23 mouse cellular contexts compared by ENCODE assay signal in genomic region chr13:59639368-59640177, GRCm38 (mm10). TPM values are rescaled to one million over a fixed set of nuclear protein-coding genes. Genes with fewer than 3 reads are reported as not detected.
DNase-seq lines count a peak whose midpoint lies in the region; ATAC-seq and TF ChIP-seq lines count a peak whose summit lies in the region.
"Had no signal": no experiment of that assay in that cellular context is flagged by ENCODE, and none has a peak within 500 bp of the region (broad histone marks: within the 10 kb centered on the region; RNA-seq: fewer than 3 reads in every experiment).

No protein-coding gene starts in this region.

- H3K4me3 ChIP-seq in forebrain, embryonic 15.5 days: no peak overlapping the region
- H3K4me3 ChIP-seq in forebrain, postnatal 0 days (ENCODE audit: low read depth, low read length): no peak overlapping the region
- peak overlapping the region; percentile 62; the same call in 1 of the 2 replicates for H3K4me3 ChIP-seq in G1E (ENCODE audit: low read depth, low read length)
- H3K4me3 ChIP-seq in cerebellum, adult 2 months (replicated peaks; ENCODE audit: insufficient read depth, low read depth, low read length): no peak overlapping the region
- H3K4me3 ChIP-seq in liver, embryonic 12.5 days: no peak overlapping the region
- H3K4me3 ChIP-seq: hindbrain, embryonic 13.5 days; midbrain, embryonic 13.5 days had no signal

- WGBS in forebrain, embryonic 15.5 days: 88% methylated on average over 16 of the region's 16 CpGs
- WGBS in forebrain, postnatal 0 days: 87% methylated on average over 16 of the region's 16 CpGs
- 19% methylated on average over 16 of the region's 16 CpGs for WGBS in cerebellum, adult 2 months
- WGBS in liver, embryonic 12.5 days (ENCODE audit: insufficient replicate concordance): 62% methylated on average over 16 of the region's 16 CpGs

- 0 out of 2 replicates have a peak overlapping the region, but pooled peaks have one; percentile 0 for H3K9ac ChIP-seq in forebrain, embryonic 15.5 days (replicated peaks)
- no peak overlapping the region for H3K9ac ChIP-seq in forebrain, postnatal 0 days
- peak overlapping the region; percentile 32 for H3K9ac ChIP-seq in liver, embryonic 12.5 days
- H3K9ac ChIP-seq: hindbrain, embryonic 13.5 days; midbrain, embryonic 13.5 days had no signal

- H3K9me3 ChIP-seq in forebrain, embryonic 15.5 days: no peaks in the 10 kb centered on the region
- H3K9me3 ChIP-seq in forebrain, postnatal 0 days (ENCODE audit: low read length): no peaks in the 10 kb centered on the region
- no peaks in the 10 kb centered on the region for H3K9me3 ChIP-seq in G1E (replicated peaks)
- H3K9me3 ChIP-seq in liver, embryonic 12.5 days (replicated peaks): no peaks in the 10 kb centered on the region
- H3K9me3 ChIP-seq: hindbrain, embryonic 13.5 days; midbrain, embryonic 13.5 days had no signal

- H3K4me1 ChIP-seq in forebrain, embryonic 15.5 days: no peaks in the 10 kb centered on the region
- no peaks in the 10 kb centered on the region for H3K4me1 ChIP-seq in forebrain, postnatal 0 days (ENCODE audit: insufficient read depth)
- H3K4me1 ChIP-seq in G1E (ENCODE audit: insufficient read depth, low read depth, low read length): peaks cover 61% of the 10 kb centered on the region
- peaks cover 24% of the 10 kb centered on the region; the same call in 1 of the 2 replicates for H3K4me1 ChIP-seq in cerebellum, adult 2 months (ENCODE audit: control insufficient read depth, insufficient read depth, low read length)
- H3K4me1 ChIP-seq in liver, embryonic 12.5 days: peaks cover 58% of the 10 kb centered on the region
- H3K4me1 ChIP-seq: hindbrain, embryonic 13.5 days; midbrain, embryonic 13.5 days had no signal

- TF ChIP-seq POLR2A in cerebellum, adult 2 months (IDR thresholded peaks at IDR 0.05; ENCODE audit: borderline replicate concordance, insufficient read depth, low read length): peak; percentile 41; the same call in 1 of the 2 replicates

- H3K4me2 ChIP-seq in forebrain, embryonic 15.5 days (replicated peaks): no peak overlapping the region
- no peak overlapping the region for H3K4me2 ChIP-seq in forebrain, postnatal 0 days (ENCODE audit: low read depth)
- H3K4me2 ChIP-seq in liver, embryonic 12.5 days: peak overlapping the region; percentile 34
- H3K4me2 ChIP-seq: hindbrain, embryonic 13.5 days; midbrain, embryonic 13.5 days had no signal

- TF ChIP-seq CTCF in forebrain, postnatal 0 days (IDR thresholded peaks at IDR 0.05; ENCODE audit: low read depth): no peak
- no peak for TF ChIP-seq CTCF in G1E (IDR thresholded peaks at IDR 0.05; ENCODE audit: low read depth, low read length)
- no peak for TF ChIP-seq CTCF in cerebellum, adult 2 months (IDR thresholded peaks at IDR 0.05; ENCODE audit: borderline replicate concordance, insufficient read depth, low read depth, low read length)

- no peak overlapping the region for H3K27ac ChIP-seq in forebrain, embryonic 15.5 days (replicated peaks)
- no peak overlapping the region for H3K27ac ChIP-seq in forebrain, postnatal 0 days (ENCODE audit: low read depth, low read length)
- H3K27ac ChIP-seq in cerebellum, adult 2 months (ENCODE audit: insufficient read depth, low read length): peak overlapping the region; percentile 76
- H3K27ac ChIP-seq in liver, embryonic 12.5 days: peak overlapping the region; percentile 76
- H3K27ac ChIP-seq: hindbrain, embryonic 13.5 days; kidney, postnatal 0 days; midbrain, embryonic 13.5 days had no signal

- H3K27me3 ChIP-seq in forebrain, embryonic 15.5 days: no peaks in the 10 kb centered on the region
- H3K27me3 ChIP-seq in forebrain, postnatal 0 days (ENCODE audit: insufficient read depth, low read length): no peaks in the 10 kb centered on the region
- H3K27me3 ChIP-seq in G1E (ENCODE audit: insufficient read depth, low read length): no peaks in the 10 kb centered on the region
- H3K27me3 ChIP-seq in cerebellum, adult 2 months (ENCODE audit: control insufficient read depth, insufficient read depth, low read length): no peaks in the 10 kb centered on the region
- no peaks in the 10 kb centered on the region for H3K27me3 ChIP-seq in liver, embryonic 12.5 days (replicated peaks)
- H3K27me3 ChIP-seq: hindbrain, embryonic 13.5 days; midbrain, embryonic 13.5 days had no signal

- no peak for ATAC-seq in forebrain, embryonic 15.5 days (replicated peaks)
- no peak for ATAC-seq in forebrain, postnatal 0 days
- peak; percentile 32 for ATAC-seq in G1E (ENCODE audit: extremely low read depth, insufficient number of reproducible peaks, low FRiP score, poor library complexity, severe bottlenecking)
- peak; percentile 70 for ATAC-seq in liver, embryonic 12.5 days
- ATAC-seq: intestine, embryonic 16.5 days; midbrain, embryonic 13.5 days had no signal

- H3K36me3 ChIP-seq in forebrain, embryonic 15.5 days: peaks cover 59% of the 10 kb centered on the region
- H3K36me3 ChIP-seq in forebrain, postnatal 0 days (ENCODE audit: insufficient read depth): peaks cover 37% of the 10 kb centered on the region
- H3K36me3 ChIP-seq in G1E (replicated peaks): peaks cover 81% of the 10 kb centered on the region
- peaks cover 85% of the 10 kb centered on the region for H3K36me3 ChIP-seq in liver, embryonic 12.5 days

- no peak for DNase-seq in forebrain, postnatal 0 days
- DNase-seq in G1E (ENCODE audit: low spot score): peak; percentile 35
- peak in 1 of 2 experiments; percentile 89 for DNase-seq in cerebellum, adult 2 months
- no peak for DNase-seq in adrenal gland, adult 18-20 months (ENCODE audit: low spot score in 2 of 2)
- no peak for DNase-seq in adrenal gland, postnatal 14 days
- DNase-seq in adrenal gland, adult (ENCODE audit: inconsistent age in 2 of 2, low spot score in 1 of 2): no peak
- DNase-seq: adrenal gland, adult 8-10 months; B cell, adult 2 months; lung, postnatal 36 days; right cerebral cortex, adult 18-20 months had no signal

RNA-seq across cellular contexts. Expression of gene Golm1, which starts 36.0 kb away (rescaled TPM):
- polyA plus RNA-seq in forebrain, embryonic 15.5 days (2015; fragmentation: Nextera tagmentation; extraction: Ambion mirVana): 48.2 and 48.6 TPM in 2 replicates
- total RNA-seq in forebrain, postnatal 0 days (2014; rRNA removed): 22.1 and 23.2 TPM in 2 replicates
- polyA plus RNA-seq in forebrain, postnatal 0 days (2015; fragmentation: Nextera tagmentation; extraction: Ambion mirVana): 16.8 and 18.6 TPM in 2 replicates
- total RNA-seq in G1E (2014; fragmentation: Nextera tagmentation) (126 and 146 TPM in 2 replicates), G1E (2017) (134 and 139 TPM in 2 replicates)
- polyA plus RNA-seq in G1E (2012): 31.5 and 32.8 TPM in 2 replicates
- 23.3 and 27.8 TPM in 2 replicates for polyA plus RNA-seq in cerebellum, adult 2 months (2012; rRNA removed)
- polyA plus RNA-seq in liver, embryonic 12.5 days (2016; fragmentation: Nextera tagmentation; extraction: Ambion mirVana): 63.8 and 64.2 TPM in 2 replicates
- 1 to 10 TPM; 4.9 to 8.2 TPM for total RNA-seq in adrenal gland, adult 18-20 months (2021)
- total RNA-seq in adrenal gland, postnatal 14 days (2021): 10.7 and 13.7 TPM in 2 replicates

RNA-seq across cellular contexts. Expression of gene 4921517D22Rik, which starts 54.3 kb away (rescaled TPM):
- polyA plus RNA-seq in forebrain, embryonic 15.5 days (2015; fragmentation: Nextera tagmentation; extraction: Ambion mirVana): not detected in 2 replicates
- total RNA-seq in forebrain, postnatal 0 days (2014; rRNA removed): not detected in 2 replicates
- polyA plus RNA-seq in forebrain, postnatal 0 days (2015; fragmentation: Nextera tagmentation; extraction: Ambion mirVana): not detected in 2 replicates
- total RNA-seq in G1E (2014; fragmentation: Nextera tagmentation) (not detected in 2 replicates), G1E (2017) (0.11 TPM in 1 of 2 replicates, not detected in the other)
- not detected in 2 replicates for polyA plus RNA-seq in G1E (2012)
- not detected in 2 replicates for polyA plus RNA-seq in cerebellum, adult 2 months (2012; rRNA removed)
- polyA plus RNA-seq in liver, embryonic 12.5 days (2016; fragmentation: Nextera tagmentation; extraction: Ambion mirVana): not detected in 2 replicates
- total RNA-seq in adrenal gland, adult 18-20 months (2021): not detected
- not detected in 2 replicates for total RNA-seq in adrenal gland, postnatal 14 days (2021)
- total RNA-seq: adrenal gland, adult 8-10 months; granulocyte monocyte progenitor cell, adult 5-6 weeks; left cerebral cortex, postnatal 10 days; liver, adult 2 months had no signal
- polyA plus RNA-seq: frontal cortex, adult 2 months; heart, postnatal 0 days; hindbrain, embryonic 13.5 days; intestine, embryonic 16.5 days; kidney, postnatal 0 days; liver, adult 2 months; midbrain, embryonic 13.5 days; spleen, adult 2 months; urinary bladder, adult 2 months had no signal

RNA-seq across cellular contexts. Expression of gene Naa35, which starts 54.5 kb away (rescaled TPM):
- 157 and 161 TPM in 2 replicates for polyA plus RNA-seq in forebrain, embryonic 15.5 days (2015; fragmentation: Nextera tagmentation; extraction: Ambion mirVana)
- total RNA-seq in forebrain, postnatal 0 days (2014; rRNA removed): 50.4 and 67.8 TPM in 2 replicates
- polyA plus RNA-seq in forebrain, postnatal 0 days (2015; fragmentation: Nextera tagmentation; extraction: Ambion mirVana): 116 and 132 TPM in 2 replicates
- total RNA-seq in G1E (2014; fragmentation: Nextera tagmentation) (63.7 and 71.9 TPM in 2 replicates), G1E (2017) (29.5 and 31.0 TPM in 2 replicates)
- 8.4 and 8.5 TPM in 2 replicates for polyA plus RNA-seq in G1E (2012)
- 76.9 and 91.6 TPM in 2 replicates for polyA plus RNA-seq in cerebellum, adult 2 months (2012; rRNA removed)
- polyA plus RNA-seq in liver, embryonic 12.5 days (2016; fragmentation: Nextera tagmentation; extraction: Ambion mirVana): 35.5 and 37.2 TPM in 2 replicates
- total RNA-seq in adrenal gland, adult 18-20 months (2021): 10 to 100 TPM; 68.8 to 70.2 TPM
- 58.4 and 60.0 TPM in 2 replicates for total RNA-seq in adrenal gland, postnatal 14 days (2021)

RNA-seq across cellular contexts. Expression of gene Agtpbp1, which starts 54.5 kb away (rescaled TPM):
- polyA plus RNA-seq in forebrain, embryonic 15.5 days (2015; fragmentation: Nextera tagmentation; extraction: Ambion mirVana): 50.8 and 52.3 TPM in 2 replicates
- 136 and 160 TPM in 2 replicates for total RNA-seq in forebrain, postnatal 0 days (2014; rRNA removed)
- polyA plus RNA-seq in forebrain, postnatal 0 days (2015; fragmentation: Nextera tagmentation; extraction: Ambion mirVana): 60.7 and 65.1 TPM in 2 replicates
- total RNA-seq in G1E (2014; fragmentation: Nextera tagmentation): 118 and 147 TPM in 2 replicates
- total RNA-seq in G1E (2017): 62.0 and 73.3 TPM in 2 replicates
- polyA plus RNA-seq in G1E (2012): 6.0 and 6.1 TPM in 2 replicates
- 103 and 114 TPM in 2 replicates for polyA plus RNA-seq in cerebellum, adult 2 months (2012; rRNA removed)
- 12.1 and 13.2 TPM in 2 replicates for polyA plus RNA-seq in liver, embryonic 12.5 days (2016; fragmentation: Nextera tagmentation; extraction: Ambion mirVana)
- total RNA-seq in adrenal gland, adult 18-20 months (2021): 10 to 100 TPM; 35.6 to 46.0 TPM
- 29.6 and 32.2 TPM in 2 replicates for total RNA-seq in adrenal gland, postnatal 14 days (2021)

Comparison
In these comparisons a context has a peak if more than half of its experiments do, and no peak if none do; other contexts are left out.
1. ATAC-seq: peak in G1E (single experiment) and liver, embryonic 12.5 days (single experiment); none in forebrain, embryonic 15.5 days (single experiment) and forebrain, postnatal 0 days (single experiment).
2. H3K27ac ChIP-seq: peak in cerebellum, adult 2 months (single experiment) and liver, embryonic 12.5 days (single experiment); none in forebrain, embryonic 15.5 days (single experiment) and forebrain, postnatal 0 days (single experiment).